Mouse (Mus musculus): ENCODE data around the gene Slc35a2. TPM values are rescaled to one million over a fixed set of nuclear protein-coding genes. Genes with fewer than 3 reads are reported as not detected.

The Slc35a2 gene
- total and polyA plus RNA-seq, 3 experiments, result 66.7 to 96.0 TPM; not detected in 1

DNA sequence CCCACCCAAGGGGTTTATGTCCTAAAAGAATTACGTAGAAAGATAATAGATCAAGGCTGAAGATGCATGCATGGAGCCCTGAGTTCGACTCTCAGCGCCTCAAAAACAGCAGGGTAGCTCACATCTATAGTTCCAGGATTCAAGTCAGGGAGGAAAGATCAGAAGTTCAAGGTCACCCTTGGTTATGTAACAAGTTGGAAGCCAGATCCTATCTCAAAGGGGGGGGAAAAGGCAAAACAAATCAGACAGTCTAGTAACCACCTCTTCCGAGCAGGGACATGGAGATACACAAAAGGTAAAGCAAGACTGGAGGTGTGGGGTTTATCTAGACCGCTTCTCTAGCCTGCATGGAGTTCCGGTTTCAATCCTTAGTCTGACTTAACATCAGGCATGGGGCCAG lies 42.4 kb downstream of the Slc35a2 start:
- Histone ChIP-seq H3K27me3 (ENCODE audit: control insufficient read depth in 1 of 2, insufficient read depth in 2 of 2, low read length in 2 of 2) (peaks cover 0 to 2% of the 10 kb centered on the region in 2 experiments; a peak in 3 of 4 replicates), H3K27ac (ENCODE audit: control insufficient read depth, low read depth, low read length) (no peak overlapping the region)

GRCm38 (mm10) chrX:7927116-7927515 lies 43.3 kb downstream of the Slc35a2 start:
- Histone ChIP-seq H3K4me1 (ENCODE audit: control insufficient read depth in 1 of 2, insufficient read depth in 2 of 2, low read length in 2 of 2) (no peaks in the 10 kb centered on the region), H3K9me3 (replicated peaks; ENCODE audit: insufficient read depth, low read length) (no peaks in the 10 kb centered on the region), H3K27me3 (ENCODE audit: control insufficient read depth in 1 of 2, insufficient read depth in 2 of 2, low read length in 2 of 2) (peaks cover 0 to 2% of the 10 kb centered on the region in 2 experiments; a peak in 3 of 4 replicates), H3K4me3 (ENCODE audit: control insufficient read depth in 1 of 2, insufficient read depth in 1 of 2, low read depth in 2 of 2, low read length in 2 of 2) (no peak overlapping the region), H3K79me2 (ENCODE audit: control insufficient read depth, insufficient read depth, low read length, poor library complexity) (no peaks in the 10 kb centered on the region), H3K36me3 (ENCODE audit: control insufficient read depth in 1 of 2, insufficient read depth in 2 of 2, low read length in 2 of 2) (no peaks in the 10 kb centered on the region), H3K27ac (ENCODE audit: control insufficient read depth, low read depth, low read length) (no peak overlapping the region), H3K9ac (ENCODE audit: control insufficient read depth, low read depth, low read length, poor library complexity, severe bottlenecking) (no peak overlapping the region)
- TF ChIP-seq MAX (IDR thresholded peaks at IDR 0.05; ENCODE audit: low read length) (no peak), CHD1 (IDR thresholded peaks at IDR 0.05; ENCODE audit: low read depth, low read length) (no peak), RAD21 (IDR thresholded peaks at IDR 0.05; ENCODE audit: low read depth, low read length) (no peak), POLR2AphosphoS2 (IDR thresholded peaks at IDR 0.05; ENCODE audit: low read length) (no peak), JUND (IDR thresholded peaks at IDR 0.05; ENCODE audit: low read depth, low read length) (no peak), HCFC1 (IDR thresholded peaks at IDR 0.05; ENCODE audit: low read depth, low read length) (no peak), TCF12 (IDR thresholded peaks at IDR 0.05; ENCODE audit: low read depth, low read length) (no peak), ZC3H11A (IDR thresholded peaks at IDR 0.05; ENCODE audit: low read depth, low read length) (no peak), E2F4 (IDR thresholded peaks at IDR 0.05; ENCODE audit: borderline replicate concordance, low read depth, low read length) (no peak), TBP (IDR thresholded peaks at IDR 0.05; ENCODE audit: low read depth, low read length) (no peak), EP300 (IDR thresholded peaks at IDR 0.05; ENCODE audit: low read depth in 1 of 2, low read length in 2 of 2) (no peak), ELF1 (IDR thresholded peaks at IDR 0.05; ENCODE audit: low read depth, low read length) (no peak), NELFE (IDR thresholded peaks at IDR 0.05; ENCODE audit: low read depth, low read length) (no peak)
- DNase-seq (ENCODE audit: low read depth, low spot score), result no peak

More for the DNA sequence above, 42.4 kb downstream of the Slc35a2 start:
- Histone ChIP-seq H3K36me3 (ENCODE audit: control insufficient read depth in 1 of 2, insufficient read depth in 2 of 2, low read length in 2 of 2) (no peaks in the 10 kb centered on the region), H3K79me2 (ENCODE audit: control insufficient read depth, insufficient read depth, low read length, poor library complexity) (no peaks in the 10 kb centered on the region), H3K9ac (ENCODE audit: control insufficient read depth, low read depth, low read length, poor library complexity, severe bottlenecking) (no peak overlapping the region), H3K4me3 (ENCODE audit: control insufficient read depth in 1 of 2, insufficient read depth in 1 of 2, low read depth in 2 of 2, low read length in 2 of 2) (no peak overlapping the region), H3K4me1 (ENCODE audit: control insufficient read depth in 1 of 2, insufficient read depth in 2 of 2, low read length in 2 of 2) (no peaks in the 10 kb centered on the region), H3K9me3 (replicated peaks; ENCODE audit: insufficient read depth, low read length) (no peaks in the 10 kb centered on the region)
- no peak for DNase-seq (ENCODE audit: low read depth, low spot score)
- no peak for TF ChIP-seq MAZ (IDR thresholded peaks at IDR 0.05; ENCODE audit: low read depth, low read length)
- TF ChIP-seq POLR2AphosphoS2 (IDR thresholded peaks at IDR 0.05; ENCODE audit: low read length), result no peak
- TF ChIP-seq CHD2 (IDR thresholded peaks at IDR 0.05; ENCODE audit: low read length), result no peak
- TF ChIP-seq ETS1 (IDR thresholded peaks at IDR 0.05; ENCODE audit: low read depth, low read length), result no peak
- TF ChIP-seq USF1 (IDR thresholded peaks at IDR 0.05; ENCODE audit: low read depth, low read length), result no peak
- no peak for TF ChIP-seq ZMIZ1 (IDR thresholded peaks at IDR 0.05; ENCODE audit: low read depth, low read length)
- TF ChIP-seq MEF2A (IDR thresholded peaks at IDR 0.05; ENCODE audit: extremely low read depth, insufficient replicate concordance, low read depth, low read length, poor library complexity, severe bottlenecking), result no peak
- no peak for TF ChIP-seq EP300 (IDR thresholded peaks at IDR 0.05; ENCODE audit: low read depth in 1 of 2, low read length in 2 of 2)
- TF ChIP-seq TAL1 (IDR thresholded peaks at IDR 0.05; ENCODE audit: low read length), result no peak
- no peak for TF ChIP-seq MAX (IDR thresholded peaks at IDR 0.05; ENCODE audit: low read length)
- no peak for TF ChIP-seq GATA1 (IDR thresholded peaks at IDR 0.05; ENCODE audit: low read depth, low read length)
- TF ChIP-seq BHLHE40 (IDR thresholded peaks at IDR 0.05; ENCODE audit: borderline replicate concordance, low read depth, low read length), result no peak
- TF ChIP-seq MYC (IDR thresholded peaks at IDR 0.05; ENCODE audit: low read depth, low read length), result no peak
- TF ChIP-seq SIN3A (IDR thresholded peaks at IDR 0.05; ENCODE audit: low read length), result no peak
- no peak for TF ChIP-seq JUND (IDR thresholded peaks at IDR 0.05; ENCODE audit: low read depth, low read length)
- no peak for TF ChIP-seq ZC3H11A (IDR thresholded peaks at IDR 0.05; ENCODE audit: low read depth, low read length)
- TF ChIP-seq USF2 (IDR thresholded peaks at IDR 0.05; ENCODE audit: borderline replicate concordance in 1 of 2, insufficient read depth in 1 of 2, low read depth in 1 of 2, low read length in 2 of 2), result no peak
- TF ChIP-seq RAD21 (IDR thresholded peaks at IDR 0.05; ENCODE audit: low read depth, low read length), result no peak

Measured in MEL (cell line).